Mouse (Mus musculus): ENCODE data around the gene Rundc3a.
"Not testable (repeated sequence)": the region's sequence is repeated elsewhere in the genome, so short reads cannot be mapped to it uniquely, and the experiment has no call there.

The Rundc3a gene

GRCm38 (mm10) chr11:102368347-102368746 lies 24.9 kb upstream of the Rundc3a start:
- no peak for DNase-seq (ENCODE audit: low spot score)

GRCm38 (mm10) chr11:102369263-102369662 lies 23.9 kb upstream of the Rundc3a start:
- DNase-seq (ENCODE audit: low spot score): no peak

GRCm38 (mm10) chr11:102370285-102370684 lies 22.9 kb upstream of the Rundc3a start:
- no peak for DNase-seq (ENCODE audit: low spot score)

GRCm38 (mm10) chr11:102371926-102372685 lies 21.1 kb upstream of the Rundc3a start:
- DNase-seq (ENCODE audit: low spot score): no peak

GRCm38 (mm10) chr11:102372936-102373335 lies 20.3 kb upstream of the Rundc3a start:
- no peak for DNase-seq (ENCODE audit: low spot score)

GRCm38 (mm10) chr11:102373646-102374045 lies 19.6 kb upstream of the Rundc3a start:
- no peak for DNase-seq (ENCODE audit: low spot score)

- DNase-seq (ENCODE audit: low spot score): no peak
Observed at GRCm38 (mm10) chr11:102374108-102374725, 19.0 kb upstream of the Rundc3a start.

GRCm38 (mm10) chr11:102375196-102376173 lies 17.7 kb upstream of the Rundc3a start:
- peak; percentile 53 for DNase-seq (ENCODE audit: low spot score)

GRCm38 (mm10) chr11:102376196-102376835 lies 16.9 kb upstream of the Rundc3a start:
- DNase-seq (ENCODE audit: low spot score): peak; percentile 11

GRCm38 (mm10) chr11:102377186-102377585 lies 16.0 kb upstream of the Rundc3a start:
- DNase-seq (ENCODE audit: low spot score): peak; percentile 32

- DNase-seq (ENCODE audit: low spot score): no peak
Observed at GRCm38 (mm10) chr11:102380091-102380490, 13.1 kb upstream of the Rundc3a start.

GRCm38 (mm10) chr11:102381341-102382100 lies 11.7 kb upstream of the Rundc3a start:
- DNase-seq (ENCODE audit: low spot score): no peak

GRCm38 (mm10) chr11:102382794-102383193 lies 10.4 kb upstream of the Rundc3a start:
- no peak for DNase-seq (ENCODE audit: low spot score)

- no peak for DNase-seq (ENCODE audit: low spot score)
Observed at GRCm38 (mm10) chr11:102383365-102384136, 9.7 kb upstream of the Rundc3a start.

- DNase-seq (ENCODE audit: low spot score): no peak
Observed at GRCm38 (mm10) chr11:102384418-102384817, 8.8 kb upstream of the Rundc3a start.

GRCm38 (mm10) chr11:102385075-102385474 lies 8.1 kb upstream of the Rundc3a start:
- no peak for DNase-seq (ENCODE audit: low spot score)

GRCm38 (mm10) chr11:102386121-102386520 lies 7.1 kb upstream of the Rundc3a start:
- no peak for DNase-seq (ENCODE audit: low spot score)

GRCm38 (mm10) chr11:102389436-102389835 lies 3.8 kb upstream of the Rundc3a start:
- not testable (repeated sequence) for DNase-seq (ENCODE audit: low spot score)

GRCm38 (mm10) chr11:102392441-102393237 lies 564 bp upstream of the Rundc3a start:
- peak; percentile 50 for DNase-seq (ENCODE audit: low spot score)

All from retina, embryonic 14.5 days (tissue).